Mouse (Mus musculus) heart, adult 8-10 months (tissue): ENCODE results near the gene Zfp775. TPM values are rescaled to one million over a fixed set of nuclear protein-coding genes. Genes with fewer than 3 reads are reported as not detected.

ENCODE experiments used
- DNase-seq: peaks from one replicate; pipeline ENCODE4 v3.0.0; 2022; ENCODE audit warnings: low spot score
- total RNA-seq, 4 experiments: library from RNA; stranded (reverse); gene quantifications; 2 replicates each; pipeline ENCODE4 v1.2.4; 2022

Gene Zfp775
- total RNA-seq, 4 experiments from 2014 or later = 12.9 to 15.5 (median 14.1) TPM

GRCm38 (mm10) chr6:48628808-48629660 lies 27.2 kb downstream of the Zfp775 start:
- DNase-seq = no peak

- no peak for DNase-seq
Observed at GRCm38 (mm10) chr6:48629661-48630034, 27.8 kb downstream of the Zfp775 start.

DNA sequence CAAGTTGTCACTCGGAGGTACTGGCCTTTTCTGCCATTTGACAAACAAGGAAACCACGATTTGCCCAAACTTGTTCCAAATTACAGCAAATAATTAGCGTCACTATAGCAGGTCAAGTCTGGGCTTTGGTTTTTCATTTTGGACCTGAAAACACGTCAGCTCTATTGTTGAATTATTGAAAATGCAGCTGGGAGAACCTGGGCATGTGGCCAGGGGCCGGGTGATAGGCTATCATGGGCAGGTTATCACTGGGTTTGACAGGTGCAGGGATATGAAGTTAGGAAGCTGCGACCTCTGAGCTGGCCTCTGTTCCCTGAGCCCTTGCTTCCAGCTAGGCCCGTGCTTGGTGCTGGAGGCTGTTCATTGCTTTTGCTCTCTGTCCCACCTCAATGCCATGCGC lies 29.0 kb downstream of the Zfp775 start:
- no peak for DNase-seq

DNA sequence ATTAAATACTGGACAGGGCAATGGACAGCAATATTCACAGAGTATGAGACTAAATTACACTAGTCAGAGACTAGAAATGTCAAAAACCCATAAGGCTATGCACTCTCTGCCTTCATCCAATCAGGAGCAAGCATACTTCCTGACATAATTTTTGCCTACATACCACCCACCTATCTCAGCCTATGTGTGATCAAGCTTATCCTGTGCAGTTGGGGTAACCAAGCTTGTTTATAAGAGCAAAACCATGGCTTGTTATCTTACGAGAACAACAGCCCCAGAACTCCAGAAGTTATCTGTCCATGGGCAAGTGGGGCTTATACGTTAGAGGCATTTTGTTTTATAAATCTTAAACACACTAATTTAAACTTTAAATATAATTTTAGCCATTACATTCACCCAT lies 33.2 kb downstream of the Zfp775 start:
- no peak for DNase-seq

DNA sequence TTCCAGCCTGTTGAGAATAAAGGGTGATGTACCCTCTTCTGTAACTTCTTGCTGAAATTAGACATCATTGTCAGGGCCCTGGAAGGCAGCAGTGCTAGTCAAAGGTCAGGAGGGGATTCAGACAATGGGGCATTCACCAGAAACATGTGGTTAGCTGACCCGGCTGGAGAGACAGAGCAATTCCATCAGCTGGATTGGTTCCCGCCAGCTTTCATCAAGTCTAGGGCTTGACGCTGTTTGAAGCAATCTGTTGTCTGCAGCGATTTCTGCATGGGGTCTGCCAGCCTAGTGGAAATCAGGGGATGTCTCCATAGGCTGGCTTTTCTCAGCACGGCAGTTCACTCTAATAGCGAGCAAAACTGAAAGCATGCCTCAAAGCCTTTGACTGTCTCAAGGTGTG lies 34.7 kb downstream of the Zfp775 start:
- peak; percentile 26 for DNase-seq

DNA sequence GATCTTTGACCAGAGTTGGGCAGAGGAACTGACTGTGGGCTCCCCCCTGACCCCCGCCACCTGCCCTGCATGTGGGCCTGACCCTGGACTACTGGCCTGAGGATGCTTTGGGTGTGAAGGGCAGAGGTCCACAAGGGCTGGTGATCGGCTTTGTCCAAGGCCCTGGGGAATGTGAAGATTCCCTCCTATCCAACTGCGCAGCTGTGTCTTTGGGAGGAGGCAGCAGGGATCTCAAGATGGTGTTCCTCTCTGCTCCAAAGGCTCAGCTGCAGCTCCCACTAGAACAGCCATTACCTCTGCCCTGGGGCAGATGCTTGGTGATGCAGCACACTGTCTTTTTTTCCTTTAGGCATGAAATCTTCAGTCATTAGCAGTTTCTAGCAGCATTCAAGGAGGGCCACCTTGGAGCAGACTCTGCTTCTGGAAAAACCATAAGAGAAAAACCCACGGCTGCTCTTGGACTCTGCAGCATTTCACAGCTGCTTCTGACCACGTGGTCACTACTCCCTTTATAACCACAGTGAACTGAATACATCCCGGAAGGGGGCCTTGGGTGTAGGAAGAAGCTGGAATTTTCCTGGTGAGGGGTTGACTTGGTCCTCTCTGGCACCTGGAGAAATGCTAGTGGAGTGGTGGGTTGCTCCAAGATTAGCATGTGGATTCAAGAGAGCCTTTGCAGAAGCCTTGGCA lies 36.1 kb downstream of the Zfp775 start:
- no peak for DNase-seq

DNA sequence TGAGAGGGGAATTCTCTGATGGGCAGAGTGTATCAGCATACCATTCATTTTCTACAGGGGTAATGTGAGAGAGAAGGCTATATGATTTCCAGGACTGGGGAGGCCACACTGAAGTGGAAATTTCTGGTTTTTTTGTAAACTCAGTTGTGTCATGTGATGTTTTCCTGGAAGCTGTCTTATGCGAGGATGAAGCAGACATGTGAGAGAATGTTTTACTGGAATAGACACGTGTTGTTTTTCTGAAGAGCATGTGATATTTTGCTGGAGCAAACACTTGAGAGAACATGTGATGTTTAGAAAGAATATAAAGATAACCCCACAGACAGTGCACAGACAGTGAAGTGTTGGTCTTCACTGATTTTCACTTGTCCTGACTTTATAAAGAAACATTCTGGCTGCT lies 36.7 kb downstream of the Zfp775 start:
- DNase-seq = no peak

- DNase-seq = no peak
Observed at GRCm38 (mm10) chr6:48641391-48641790, 39.5 kb downstream of the Zfp775 start.

DNA sequence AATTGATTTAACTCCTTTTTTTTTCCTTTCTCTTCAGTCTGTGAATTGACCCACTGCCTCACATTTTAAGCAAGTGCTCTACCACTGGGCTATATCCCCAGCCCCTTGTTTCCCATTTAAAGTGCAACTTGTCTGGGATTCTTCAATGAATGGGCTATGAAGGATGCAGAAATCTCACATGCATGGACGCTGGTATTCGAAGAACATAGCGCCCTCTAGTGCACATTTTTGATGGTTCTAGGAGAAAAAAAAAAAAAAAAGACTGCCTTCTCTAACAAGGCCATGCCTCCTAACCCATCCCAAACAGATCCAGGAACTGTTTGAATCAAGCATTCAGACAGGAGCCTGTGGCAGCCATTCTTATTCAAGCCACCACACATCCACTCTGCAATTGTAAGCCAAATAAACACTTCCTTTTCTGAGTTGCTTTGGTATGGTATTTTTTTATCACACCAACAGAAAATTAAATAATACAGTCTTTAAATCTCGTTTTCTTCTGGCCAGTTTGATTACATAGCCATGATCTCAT lies 41.0 kb downstream of the Zfp775 start:
- DNase-seq = peak; percentile 51

GRCm38 (mm10) chr6:48645660-48646308 lies 43.9 kb downstream of the Zfp775 start:
- peak; percentile 72 for DNase-seq

DNA sequence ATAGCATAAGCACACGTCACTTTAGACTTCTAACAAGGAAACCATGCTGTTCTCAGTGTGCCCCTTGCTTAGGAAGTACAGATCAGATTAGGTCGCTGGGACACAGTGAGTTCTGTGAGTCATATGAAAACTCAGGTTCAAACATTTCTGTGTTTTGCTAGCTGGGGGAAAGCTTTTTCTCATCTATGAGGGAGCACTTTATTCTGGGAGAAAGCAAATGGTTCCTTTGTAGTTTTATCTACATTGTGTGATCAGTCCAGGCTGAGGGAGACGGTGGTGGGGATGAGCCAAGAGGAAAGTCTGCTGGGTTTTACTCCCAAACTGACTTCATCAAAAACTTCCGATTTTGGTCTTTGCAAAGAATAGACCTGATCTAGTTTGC lies 44.4 kb downstream of the Zfp775 start:
- no peak for DNase-seq

DNA sequence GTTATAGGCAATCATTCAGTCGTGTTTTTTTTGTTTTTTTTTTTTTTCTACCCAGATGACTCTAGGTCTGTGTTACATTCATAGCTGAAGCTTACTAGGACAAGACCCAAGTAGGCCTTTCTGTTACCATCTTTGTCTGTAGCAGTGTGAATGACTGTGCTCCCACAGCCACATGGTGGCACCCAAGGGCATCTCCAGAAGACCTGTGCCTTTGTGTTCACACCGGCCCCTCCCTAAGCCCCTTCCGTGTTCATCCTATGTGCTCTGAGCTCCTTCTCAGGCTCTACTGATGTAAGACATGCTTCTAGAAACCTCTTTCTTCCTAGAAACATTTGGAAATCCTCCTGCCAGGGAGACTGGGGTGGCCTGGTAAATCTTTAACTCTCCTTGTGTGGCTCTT lies 45.1 kb downstream of the Zfp775 start, which contains the start of gene Gimap8:
Gene Gimap8 (plus strand): TSS at position 240 of the 400 bp plus-strand sequence.
- DNase-seq = peak; percentile 69

GRCm38 (mm10) chr6:48647611-48648010 lies 45.7 kb downstream of the Zfp775 start:
- DNase-seq = no peak

GRCm38 (mm10) chr6:48648779-48649178 lies 46.9 kb downstream of the Zfp775 start:
- DNase-seq = no peak

GRCm38 (mm10) chr6:48650041-48650440 lies 48.2 kb downstream of the Zfp775 start:
- no peak for DNase-seq

DNA sequence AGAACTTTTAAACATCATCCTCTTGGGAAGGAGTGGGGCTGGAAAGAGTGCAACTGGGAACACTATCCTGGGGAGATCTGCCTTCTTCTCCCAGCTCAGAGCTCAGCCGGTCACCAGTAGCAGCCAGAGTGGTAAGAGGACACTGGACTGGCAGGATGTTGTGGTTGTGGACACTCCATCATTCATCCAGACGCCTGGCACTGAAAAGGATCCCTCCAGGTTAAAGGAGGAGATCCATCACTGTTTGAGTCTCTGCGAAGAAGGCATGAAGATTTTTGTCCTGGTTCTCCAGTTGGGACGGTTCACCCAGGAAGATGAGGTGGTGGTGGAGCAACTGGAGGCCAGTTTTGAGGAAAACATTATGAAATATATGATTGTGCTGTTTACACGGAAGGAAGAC lies 56.9 kb downstream of the Zfp775 start:
- DNase-seq = no peak

- DNase-seq = no peak
Observed at GRCm38 (mm10) chr6:48664750-48665149, 62.9 kb downstream of the Zfp775 start.

- no peak for DNase-seq
Observed at GRCm38 (mm10) chr6:48665471-48665870, 63.6 kb downstream of the Zfp775 start.

- no peak for DNase-seq
Observed at GRCm38 (mm10) chr6:48666159-48666586, 64.3 kb downstream of the Zfp775 start.

DNA sequence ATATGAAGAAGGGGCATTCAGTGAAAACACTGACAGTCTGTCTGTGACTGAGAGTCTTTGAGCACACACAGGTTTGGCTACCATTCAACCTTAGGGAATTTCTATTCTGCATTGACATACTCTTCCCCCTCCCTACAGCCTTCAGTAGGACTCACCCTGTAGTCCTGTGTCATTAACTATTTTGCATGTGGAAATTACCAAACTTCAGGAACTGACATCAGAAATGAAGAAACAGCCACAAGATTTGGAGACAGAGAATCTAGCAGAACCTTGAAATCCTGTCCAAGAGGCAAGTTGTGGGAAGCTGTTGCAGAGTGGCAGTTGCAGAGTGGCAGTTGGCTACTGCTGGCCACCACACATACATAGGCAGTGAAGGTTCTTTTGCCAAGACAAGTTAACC lies 66.2 kb downstream of the Zfp775 start:
- no peak for DNase-seq

- no peak for DNase-seq
Observed at GRCm38 (mm10) chr6:48669446-48669969, 67.6 kb downstream of the Zfp775 start.
